ENCODE assay signal across 7 mouse cellular contexts in the genomic region with DNA sequence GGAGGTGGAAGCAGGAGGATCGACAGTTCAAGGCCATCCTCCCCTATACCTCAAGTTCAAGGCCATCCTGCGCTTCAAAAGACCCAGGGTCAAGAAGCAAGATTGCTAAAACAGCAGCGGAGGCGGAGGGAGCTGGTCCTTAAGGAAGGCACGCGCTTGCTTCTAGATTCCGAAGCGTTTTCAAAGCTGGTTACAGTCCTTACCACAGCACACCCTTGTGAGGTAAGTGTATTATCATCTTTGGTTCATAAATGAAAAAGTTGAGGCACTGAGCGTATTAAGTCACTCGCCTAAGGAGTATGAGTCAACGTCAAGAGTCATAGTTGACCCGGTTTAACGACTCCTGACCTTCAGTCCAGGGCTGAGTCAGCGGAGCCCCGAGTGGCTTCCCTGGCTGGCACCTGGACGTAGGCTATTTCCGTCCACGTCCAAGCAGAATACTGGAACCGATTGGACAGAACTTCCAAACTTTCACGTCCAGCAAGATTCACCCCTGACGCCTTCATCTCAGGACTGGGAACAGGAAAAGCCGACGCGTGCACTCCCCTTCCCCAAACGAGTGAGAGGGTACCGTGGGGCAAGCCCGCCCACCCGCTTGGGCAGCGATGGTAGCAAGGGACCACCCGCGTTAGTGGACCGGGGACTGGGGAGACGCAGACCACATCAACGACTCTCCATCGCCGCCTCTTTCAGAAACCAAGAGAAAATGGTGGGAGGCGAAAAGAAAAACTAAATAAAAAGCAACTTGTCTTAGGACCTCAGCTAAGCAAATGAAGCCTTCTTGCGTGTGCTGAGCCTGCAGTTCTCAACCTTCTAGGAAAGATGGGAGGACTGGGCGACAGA. TPM values are rescaled to one million over a fixed set of nuclear protein-coding genes. Genes with fewer than 3 reads are reported as not detected.
A peak's percentile ranks its signal among the peaks of the same experiment; 100 is the strongest.
DNase-seq lines count a peak whose midpoint lies in the region; ATAC-seq and TF ChIP-seq lines count a peak whose summit lies in the region.

Gene Eif4e (plus strand): TSS at position 107 of the 843 bp plus-strand sequence.

- TF ChIP-seq POLR2A in cortical plate, adult 2 months (IDR thresholded peaks at IDR 0.05; ENCODE audit: extremely low read depth, insufficient read depth, low read length): no peak

- no peak for TF ChIP-seq CTCF in cortical plate, adult 2 months (IDR thresholded peaks at IDR 0.05; ENCODE audit: extremely low read depth, insufficient read depth, low read length)

- peaks cover 2% of the 10 kb centered on the region; the same call in 1 of the 2 replicates for H3K4me1 ChIP-seq in cortical plate, adult 2 months (ENCODE audit: control insufficient read depth, insufficient read depth, low read length)
- H3K4me1 ChIP-seq in intestine, embryonic 14.5 days (replicated peaks; ENCODE audit: control insufficient read depth, insufficient read depth, low read length): peaks cover 23% of the 10 kb centered on the region

- peak within 1 kb of the TSS; percentile 51 for H3K4me3 ChIP-seq in cortical plate, adult 2 months (ENCODE audit: insufficient read depth, low read length)
- peak within 1 kb of the TSS; percentile 93 for H3K4me3 ChIP-seq in intestine, embryonic 14.5 days (ENCODE audit: low read depth, low read length)

- no peaks in the 10 kb centered on the region for H3K9me3 ChIP-seq in intestine, embryonic 14.5 days (ENCODE audit: control insufficient read depth, low read length)

- no peaks in the 10 kb centered on the region for H3K27me3 ChIP-seq in intestine, embryonic 14.5 days (replicated peaks; ENCODE audit: control insufficient read depth, insufficient read depth, low read length)

- intact Hi-C loops in gastrocnemius, postnatal 36 days (cut with DNase I): no loop called here
- intact Hi-C loops in left cerebral cortex, postnatal 36 days (cut with DNase I): loop anchor here (5.0 kb wide), 2 partner anchors 39 to 216 kb away; partner anchors contain the start of genes Metap1 and Tspan5

- 3% methylated on average over 39 of the region's 39 CpGs for WGBS in intestine, embryonic 14.5 days

- H3K27ac ChIP-seq in cortical plate, adult 2 months (ENCODE audit: insufficient read depth, low read length): peak within 1 kb of the TSS; percentile 49
- H3K27ac ChIP-seq in intestine, embryonic 14.5 days (ENCODE audit: low read depth): peak within 1 kb of the TSS; percentile 94

- peak within 1 kb of the TSS; percentile 75 for H3K9ac ChIP-seq in intestine, embryonic 14.5 days (ENCODE audit: low read length)

- peak; percentile 53 for ATAC-seq in intestine, embryonic 14.5 days (replicated peaks; ENCODE audit: low FRiP score, low TSS enrichment, low read depth)

- H3K36me3 ChIP-seq in intestine, embryonic 14.5 days (ENCODE audit: control insufficient read depth, insufficient read depth, low read length): no peaks in the 10 kb centered on the region

- DNase-seq in adipocyte (ENCODE audit: low spot score): peak; percentile 75
- DNase-seq in gastrocnemius, postnatal 36 days: peak; percentile 61 to 62
- DNase-seq in intestine, embryonic 14.5 days (ENCODE audit: low spot score): peak; percentile 93
- peak in 1 of 2 experiments; percentile 12 for DNase-seq in left cerebral cortex, postnatal 36 days (ENCODE audit: low spot score in 2 of 2)
- DNase-seq in mesoderm, embryonic 11.5 days (ENCODE audit: low read depth, low spot score): peak; percentile 48
- peak; percentile 33 to 37 for DNase-seq in spleen, adult 18-20 months

- peak within 1 kb of the TSS; percentile 91 for H3K4me2 ChIP-seq in intestine, embryonic 14.5 days (ENCODE audit: low read length)

RNA-seq across cellular contexts. Expression of gene Eif4e, which starts in this region (rescaled TPM):
- 146 and 158 TPM in 2 replicates for polyA plus RNA-seq in cortical plate, adult 2 months (2012; rRNA removed)
- total RNA-seq in gastrocnemius, postnatal 36 days (2021): 100 to 1,000 TPM; 121 TPM
- polyA plus RNA-seq in intestine, embryonic 14.5 days (2014; fragmentation: Nextera tagmentation; extraction: Ambion mirVana): 345 and 370 TPM in 2 replicates
- 100 to 1,000 TPM; 175 to 183 TPM for total RNA-seq in left cerebral cortex, postnatal 36 days (2021)
